Mouse (Mus musculus): ENCODE results near the gene Tdrd1.

The Tdrd1 gene

GRCm38 (mm10) chr19:56828305-56828704 is 2.3 kb downstream of the Tdrd1 start:
- no peak for DNase-seq (ENCODE audit: low read depth, low spot score)

GRCm38 (mm10) chr19:56829267-56829666 is 3.3 kb downstream of the Tdrd1 start:
- no peak for DNase-seq (ENCODE audit: low read depth, low spot score)

GRCm38 (mm10) chr19:56830163-56830562 is 4.2 kb downstream of the Tdrd1 start:
- no peak for DNase-seq (ENCODE audit: low read depth, low spot score)

GRCm38 (mm10) chr19:56835340-56835739 is 9.3 kb downstream of the Tdrd1 start:
- no peak for DNase-seq (ENCODE audit: low read depth, low spot score)

GRCm38 (mm10) chr19:56838942-56839706 is 13.1 kb downstream of the Tdrd1 start:
- DNase-seq (ENCODE audit: low read depth, low spot score), result peak; percentile 19

GRCm38 (mm10) chr19:56842974-56843373 is 17.0 kb downstream of the Tdrd1 start:
- DNase-seq (ENCODE audit: low read depth, low spot score), result no peak

- no peak for DNase-seq (ENCODE audit: low read depth, low spot score)
These were observed 26.6 kb downstream of the Tdrd1 start for GRCm38 (mm10) chr19:56852590-56852989.

- DNase-seq (ENCODE audit: low read depth, low spot score), result no peak
These were observed 30.4 kb downstream of the Tdrd1 start for GRCm38 (mm10) chr19:56856455-56856854.

- no peak for DNase-seq (ENCODE audit: low read depth, low spot score)
These were observed 41.7 kb downstream of the Tdrd1 start for GRCm38 (mm10) chr19:56867701-56868100.

- DNase-seq (ENCODE audit: low read depth, low spot score), result peak; percentile 12
These were observed 48.0 kb downstream of the Tdrd1 start, which contains the start of gene Vwa2 for GRCm38 (mm10) chr19:56873816-56874600. Gene Vwa2, plus strand, starts transcription at chr19:56874249.

GRCm38 (mm10) chr19:56874601-56875315 is 48.7 kb downstream of the Tdrd1 start:
- peak; percentile 3 for DNase-seq (ENCODE audit: low read depth, low spot score)

GRCm38 (mm10) chr19:56877364-56877763 is 51.4 kb downstream of the Tdrd1 start:
- peak; percentile 21 for DNase-seq (ENCODE audit: low read depth, low spot score)

- DNase-seq (ENCODE audit: low read depth, low spot score), result peak; percentile 39
These were observed 61.9 kb downstream of the Tdrd1 start for GRCm38 (mm10) chr19:56887879-56888278.

GRCm38 (mm10) chr19:56888654-56889053 is 62.6 kb downstream of the Tdrd1 start:
- no peak for DNase-seq (ENCODE audit: low read depth, low spot score)

- no peak for DNase-seq (ENCODE audit: low read depth, low spot score)
These were observed 65.4 kb downstream of the Tdrd1 start for GRCm38 (mm10) chr19:56891438-56891837.

- peak; percentile 81 for DNase-seq (ENCODE audit: low read depth, low spot score)
These were observed 66.6 kb downstream of the Tdrd1 start for GRCm38 (mm10) chr19:56892586-56892985.

GRCm38 (mm10) chr19:56893326-56893725 is 67.3 kb downstream of the Tdrd1 start:
- peak; percentile 25 for DNase-seq (ENCODE audit: low read depth, low spot score)

GRCm38 (mm10) chr19:56897654-56898053 is 71.6 kb downstream of the Tdrd1 start:
- DNase-seq (ENCODE audit: low read depth, low spot score), result no peak

- no peak for DNase-seq (ENCODE audit: low read depth, low spot score)
These were observed 78.1 kb downstream of the Tdrd1 start for GRCm38 (mm10) chr19:56904095-56904494.

- no peak for DNase-seq (ENCODE audit: low read depth, low spot score)
These were observed 79.4 kb downstream of the Tdrd1 start for GRCm38 (mm10) chr19:56905395-56905794.

GRCm38 (mm10) chr19:56907850-56908249 is 81.8 kb downstream of the Tdrd1 start:
- DNase-seq (ENCODE audit: low read depth, low spot score), result no peak

Measured in brain, adult 2 months (tissue).